Mouse (Mus musculus) embryo, embryonic 9.5 days (tissue): ENCODE data around the gene Arxes2.
A peak's percentile ranks its signal among the peaks of the same experiment; 100 is the strongest.

ENCODE experiments used
- DNase-seq: peaks from one replicate; pipeline ENCODE4 v3.0.0-alpha.2; 2017; ENCODE audit errors: extremely low spot score

Gene Arxes2

GRCm38 (mm10) chrX:136032799-136033763, 39.5 kb downstream of the Arxes2 start, which contains the start of gene Arxes1:
TSS of gene Arxes1 (plus strand) at chrX:136033367.
- peak; percentile 24 for DNase-seq

- DNase-seq, result no peak
Measured at GRCm38 (mm10) chrX:136043726-136044125, 50.1 kb downstream of the Arxes2 start.
